Mouse (Mus musculus) ES-E14 (cell line): ENCODE results near the gene Gm9887. TPM values are rescaled to one million over a fixed set of nuclear protein-coding genes. Genes with fewer than 3 reads are reported as not detected.

Experiments
- DNase-seq: peaks from one replicate; pipeline ENCODE4 v3.0.0-alpha.2; 2013; ENCODE audit warnings: low read depth, low spot score
- H3K27ac ChIP-seq: 2 replicates; pipeline ENCODE4 v1.5.1; 2012; ENCODE audit warnings: low read depth, mild to moderate bottlenecking, low read length, moderate library complexity, mixed read lengths; ENCODE audit not compliant: poor library complexity, insufficient read depth, severe bottlenecking
- H3K36me3 ChIP-seq: 2 replicates; pipeline ENCODE4 v1.6.1; 2012; ENCODE audit warnings: mild to moderate bottlenecking, low read length, moderate library complexity, mixed read lengths; ENCODE audit not compliant: control insufficient read depth, poor library complexity, insufficient read depth, severe bottlenecking
- H3K4me1 ChIP-seq, 2 experiments: fragments of 150-350 bp in 1 of 2; sonication (generic) in 1 of 2; 2 replicates each; pipeline ENCODE4 v1.6.1; 2012; ENCODE audit warnings: low read length in 2 of 2, mild to moderate bottlenecking in 1 of 2, mixed read lengths in 1 of 2; ENCODE audit not compliant: control insufficient read depth in 2 of 2, insufficient read depth in 2 of 2, poor library complexity in 1 of 2
- H3K4me3 ChIP-seq, 2 experiments: fragments of 150-350 bp in 1 of 2; sonication (generic) in 1 of 2; 2 replicates each; pipeline ENCODE4 v1.5.1; 2012; ENCODE audit warnings: low read length in 2 of 2, low read depth in 1 of 2, mild to moderate bottlenecking in 1 of 2, mixed read lengths in 1 of 2; ENCODE audit not compliant: insufficient read depth in 1 of 2, poor library complexity in 1 of 2, severe bottlenecking in 1 of 2
- H3K9ac ChIP-seq: 2 replicates; pipeline ENCODE4 v1.6.1; 2012; ENCODE audit warnings: low read depth, mild to moderate bottlenecking, low read length, mixed read lengths; ENCODE audit not compliant: poor library complexity, insufficient read depth, severe bottlenecking
- H3K9me3 ChIP-seq: fragments of 150-350 bp; sonication (generic); 2 replicates; pipeline ENCODE4 v1.6.1; 2012; ENCODE audit warnings: low read depth, mild to moderate bottlenecking, low read length; ENCODE audit not compliant: control insufficient read depth, insufficient read depth
- CHD2 ChIP-seq: IDR thresholded peaks from 2 replicates; pipeline ENCODE4 v1.6.1; 2014; ENCODE audit warnings: mild to moderate bottlenecking, low read depth, low read length, inconsistent platforms
- HCFC1 ChIP-seq: IDR thresholded peaks from 2 replicates; pipeline ENCODE4 v1.6.1; 2012; ENCODE audit warnings: low read length, inconsistent platforms, borderline replicate concordance; ENCODE audit not compliant: insufficient read depth
- MAFK ChIP-seq: IDR thresholded peaks from 2 replicates; pipeline ENCODE4 v1.6.1; 2014; ENCODE audit warnings: mild to moderate bottlenecking, low read depth, low read length, inconsistent platforms; ENCODE audit not compliant: insufficient read depth
- ZC3H11A ChIP-seq: IDR thresholded peaks from 2 replicates; pipeline ENCODE4 v1.6.1; 2012; ENCODE audit warnings: low read depth, mild to moderate bottlenecking, inconsistent platforms, low read length, borderline replicate concordance
- ZNF384 ChIP-seq: IDR thresholded peaks from 2 replicates; pipeline ENCODE4 v1.6.1; 2012; ENCODE audit warnings: low read depth, low read length, inconsistent platforms
- in situ Hi-C, 2 experiments: fragments of 600-800 bp; cut with MboI; formaldehyde crosslinking; loops; one replicate each; pipeline ENCODE4 v1.15.1; 2025; ENCODE audit warnings: low sequenced_read_pairs in 2 of 2, inconsistent platforms in 1 of 2; ENCODE audit not compliant: unreplicated experiment in 2 of 2
- total RNA-seq: library from RNA; depleted of rRNA; stranded (reverse); fragments of 300-350 nt; gene quantifications from 2 replicates; pipeline ENCODE4 v1.2.3, GENCODE M21; 2012

Gm9887 gene
- total RNA-seq, 1 experiment = 1.4 TPM

- TF ChIP-seq ZC3H11A (no peak), HCFC1 (no peak), MAFK (no peak), CHD2 (no peak), ZNF384 (no peak)
- Histone ChIP-seq H3K9me3 (no peaks in the 10 kb centered on the region), H3K36me3 (peaks cover 12% of the 10 kb centered on the region), H3K27ac (no peak overlapping the region), H3K4me3 (no peak overlapping the region), H3K4me1 (peaks cover 4 to 9% of the 10 kb centered on the region in 2 experiments; a peak in 2 of 4 replicates), H3K9ac (no peak overlapping the region)
- in situ Hi-C loops = no loop called here
- DNase-seq = no peak
Observed at GRCm38 (mm10) chr12:69376132-69376531, 3.9 kb upstream of the Gm9887 start.

GRCm38 (mm10) chr12:69373850-69374766 is 1.9 kb upstream of the Gm9887 start:
- H3K36me3 ChIP-seq = peaks cover 12% of the 10 kb centered on the region
- DNase-seq = no peak
- TF ChIP-seq MAFK (no peak), ZC3H11A (no peak), HCFC1 (no peak), ZNF384 (no peak), CHD2 (no peak)
- H3K4me1 ChIP-seq = peaks cover 4 to 9% of the 10 kb centered on the region in 2 experiments; a peak in 2 of 4 replicates
- H3K4me3 ChIP-seq = peak overlapping the region; percentile 79 to 96
- in situ Hi-C loops = no loop called here
- H3K9ac ChIP-seq = peak overlapping the region; percentile 55
- no peaks in the 10 kb centered on the region for H3K9me3 ChIP-seq
- no peak overlapping the region for H3K27ac ChIP-seq

GRCm38 (mm10) chr12:69372731-69373331 is 573 bp upstream of the Gm9887 start:
- TF ChIP-seq MAFK (no peak), CHD2 (no peak), ZNF384 (no peak), HCFC1 (no peak), ZC3H11A (no peak)
- Histone ChIP-seq H3K4me1 (peaks cover 4 to 9% of the 10 kb centered on the region in 2 experiments; a peak in 2 of 4 replicates), H3K9ac (peak overlapping the region; percentile 90), H3K4me3 (peak overlapping the region; percentile 79 to 96), H3K36me3 (peaks cover 12% of the 10 kb centered on the region), H3K9me3 (no peaks in the 10 kb centered on the region), H3K27ac (peak overlapping the region; percentile 77)
- no peak for DNase-seq
- in situ Hi-C loops = no loop called here

GRCm38 (mm10) chr12:69371421-69371853 is 821 bp downstream of the Gm9887 start:
- Histone ChIP-seq H3K9ac (peak overlapping the region; percentile 94), H3K27ac (peak overlapping the region; percentile 95), H3K4me1 (peaks cover 4 to 9% of the 10 kb centered on the region in 2 experiments; a peak in 2 of 4 replicates), H3K4me3 (peak overlapping the region; percentile 79 to 96), H3K36me3 (peaks cover 12% of the 10 kb centered on the region), H3K9me3 (no peaks in the 10 kb centered on the region)
- in situ Hi-C loops = no loop called here
- no peak for TF ChIP-seq ZNF384
- TF ChIP-seq MAFK = no peak
- no peak for TF ChIP-seq CHD2
- no peak for TF ChIP-seq HCFC1
- TF ChIP-seq ZC3H11A = no peak
- peak; percentile 74 for DNase-seq
